Mouse (Mus musculus) T-helper 17 cell (primary cell): ENCODE results near the gene Atf7.

ENCODE experiments used
- in situ Hi-C, 2 experiments: fragments of 300-600 bp; cut with MboI, MseI; formaldehyde crosslinking; loops; 1 replicate in 1 of 2; 2 replicates in 1 of 2; pipeline ENCODE4 v1.15.1; 2025; ENCODE audit warnings: high pct_unique_total_duplicates in 2 of 2

Gene Atf7

DNA sequence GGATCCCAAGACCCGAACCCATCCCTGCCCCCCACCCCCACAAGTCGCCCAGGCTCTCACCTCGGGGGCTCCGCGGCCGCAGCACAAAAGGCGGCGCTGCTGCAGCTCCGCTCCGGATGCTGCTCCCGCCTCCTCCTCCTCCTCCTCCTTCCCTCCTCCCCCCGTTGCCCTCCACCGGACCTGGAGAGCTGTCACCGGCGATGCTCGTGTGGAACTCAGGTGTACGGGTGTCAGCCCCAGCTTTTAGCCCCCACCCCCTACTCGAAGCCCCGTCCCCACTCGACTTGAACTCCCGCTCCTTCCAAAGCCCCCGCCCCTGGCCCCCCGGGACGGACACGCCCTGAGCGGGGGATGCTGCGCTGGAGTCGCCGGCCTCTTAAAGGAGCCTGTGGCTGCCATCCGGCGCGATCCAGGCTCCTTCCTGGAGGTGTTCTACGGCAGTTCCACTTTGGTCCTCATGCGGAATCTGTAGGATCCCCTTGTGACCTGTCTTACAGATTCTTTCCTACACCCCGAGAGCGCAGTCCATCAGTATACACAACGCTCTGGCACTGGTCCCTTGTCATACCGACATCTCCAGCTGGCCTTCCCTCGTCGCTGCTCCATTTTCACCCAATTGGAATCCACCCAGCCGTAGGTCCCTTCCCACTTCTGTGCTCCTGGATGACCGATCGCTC is 108.4 kb downstream of the Atf7 start, which contains the start of gene Map3k12:
Gene Map3k12 (minus strand): TSS at position 337 of the 677 bp plus-strand sequence.
- in situ Hi-C loops = loop anchor here in 1 of 2 experiments (25.0 kb wide), 1 partner anchor 720 kb away; the partner anchor contains the start of genes Cbx5 and Hnrnpa1

DNA sequence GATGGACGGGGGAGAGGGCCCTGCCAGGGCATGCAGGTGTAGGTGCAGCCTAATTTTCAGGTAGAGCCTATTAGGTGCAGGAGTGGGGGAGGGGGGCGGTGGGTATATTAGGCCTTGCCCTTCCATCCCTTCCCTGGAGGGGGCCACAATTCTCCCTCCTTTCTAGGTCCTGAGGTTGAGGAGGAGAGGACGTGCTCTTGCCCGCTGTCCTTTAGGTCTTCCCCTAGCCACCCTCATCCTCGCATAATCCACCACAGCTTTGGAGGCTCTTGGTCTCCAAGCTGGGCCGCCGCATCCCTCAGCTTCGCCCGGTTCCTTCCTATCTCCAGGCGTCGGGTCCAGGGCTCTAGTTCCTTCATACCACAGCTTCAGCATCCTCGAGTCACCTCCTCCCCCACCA is 109.0 kb downstream of the Atf7 start:
- in situ Hi-C loops = loop anchor here in 1 of 2 experiments (25.0 kb wide), 1 partner anchor 721 kb away; the partner anchor contains the start of genes Cbx5 and Hnrnpa1

DNA sequence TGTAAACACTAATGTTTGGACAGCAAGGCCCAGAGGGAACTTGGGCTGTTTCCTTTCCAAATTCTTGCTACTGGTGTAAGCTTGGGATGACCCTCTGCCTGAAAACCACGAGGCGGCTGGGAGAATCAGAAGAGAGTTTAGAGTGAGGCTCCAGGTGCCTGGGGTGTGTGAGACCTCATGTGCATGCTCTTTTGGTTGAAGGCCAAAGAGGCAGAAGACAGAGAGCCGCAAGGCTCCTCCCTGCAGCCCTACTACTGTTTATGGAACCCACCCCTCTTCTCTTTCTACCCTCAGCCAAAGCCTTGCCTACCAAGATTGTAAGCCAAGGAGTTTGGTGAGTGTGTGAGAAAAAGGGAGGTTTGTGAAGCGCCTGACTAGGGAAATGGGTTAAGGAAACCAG is 109.5 kb downstream of the Atf7 start:
- in situ Hi-C loops = loop anchor here in 1 of 2 experiments (25.0 kb wide), 1 partner anchor 722 kb away; the partner anchor contains the start of genes Cbx5 and Hnrnpa1

GRCm38 (mm10) chr15:102515261-102515660 is 110.0 kb downstream of the Atf7 start:
- in situ Hi-C loops = loop anchor here in 1 of 2 experiments (25.0 kb wide), 1 partner anchor 722 kb away; the partner anchor contains the start of genes Cbx5 and Hnrnpa1

DNA sequence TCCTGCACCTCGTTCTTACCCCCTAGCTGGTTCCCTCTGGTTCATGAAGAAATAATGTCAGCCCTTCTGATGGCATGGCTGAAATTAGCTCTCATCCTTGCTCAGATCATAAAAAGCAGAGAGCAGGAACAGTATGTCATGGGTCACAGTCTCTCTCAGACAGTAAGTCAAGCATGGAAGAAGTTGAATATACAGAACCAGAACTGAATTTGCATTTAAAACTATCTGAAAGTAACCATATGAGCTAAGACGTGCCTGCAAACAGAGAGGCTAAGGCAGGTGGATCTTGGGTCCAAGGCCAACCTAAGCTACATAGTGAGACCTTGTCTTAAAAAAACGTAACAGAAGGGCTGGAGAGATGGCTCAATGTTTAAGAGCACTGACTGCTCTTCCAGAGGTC is 112.3 kb downstream of the Atf7 start:
- in situ Hi-C loops = loop anchor here in 1 of 2 experiments (25.0 kb wide), 1 partner anchor 724 kb away; the partner anchor contains the start of genes Cbx5 and Hnrnpa1

DNA sequence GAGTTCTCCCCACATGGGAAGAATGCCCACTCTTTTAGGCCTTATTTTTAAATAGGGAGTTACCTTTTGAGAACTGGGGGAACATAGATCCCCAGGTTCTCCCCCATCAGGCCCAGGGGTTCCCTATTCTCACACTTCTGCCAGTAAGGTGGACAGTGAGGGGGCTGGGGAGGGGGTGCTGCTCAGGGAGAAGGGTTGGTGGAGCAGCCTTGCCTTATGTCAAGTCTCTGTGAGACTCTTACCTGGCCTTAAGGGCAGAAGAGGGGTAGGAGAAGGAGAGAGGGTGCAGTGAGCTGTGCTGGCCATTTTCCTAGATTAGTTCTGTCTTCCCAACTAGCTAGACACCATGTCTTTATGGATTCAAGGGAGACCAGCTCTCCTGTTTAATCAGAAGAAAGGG is 112.8 kb downstream of the Atf7 start:
- in situ Hi-C loops = loop anchor here in 1 of 2 experiments (25.0 kb wide), 1 partner anchor 725 kb away; the partner anchor contains the start of genes Cbx5 and Hnrnpa1

DNA sequence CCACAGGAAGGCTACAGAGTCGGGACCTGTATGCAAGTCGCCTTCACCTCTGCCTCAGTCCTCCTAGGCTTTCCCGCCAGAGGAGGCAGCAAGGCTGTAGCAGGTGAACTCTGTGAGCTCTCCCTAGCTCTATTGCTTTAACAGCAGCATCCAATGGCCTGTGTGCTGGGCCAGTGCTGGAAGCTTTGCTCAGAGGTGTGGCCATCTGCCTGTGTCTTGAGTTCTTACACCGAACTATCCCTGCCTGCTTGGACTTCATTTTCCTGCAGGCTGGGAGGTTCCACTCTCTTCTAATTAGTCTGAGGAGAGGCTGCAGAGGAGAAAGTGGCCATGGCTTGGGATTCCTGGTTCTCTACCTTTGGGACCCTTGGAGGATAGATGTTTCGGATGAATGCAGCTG is 113.3 kb downstream of the Atf7 start:
- in situ Hi-C loops = loop anchor here in 1 of 2 experiments (25.0 kb wide), 1 partner anchor 725 kb away; the partner anchor contains the start of genes Cbx5 and Hnrnpa1

DNA sequence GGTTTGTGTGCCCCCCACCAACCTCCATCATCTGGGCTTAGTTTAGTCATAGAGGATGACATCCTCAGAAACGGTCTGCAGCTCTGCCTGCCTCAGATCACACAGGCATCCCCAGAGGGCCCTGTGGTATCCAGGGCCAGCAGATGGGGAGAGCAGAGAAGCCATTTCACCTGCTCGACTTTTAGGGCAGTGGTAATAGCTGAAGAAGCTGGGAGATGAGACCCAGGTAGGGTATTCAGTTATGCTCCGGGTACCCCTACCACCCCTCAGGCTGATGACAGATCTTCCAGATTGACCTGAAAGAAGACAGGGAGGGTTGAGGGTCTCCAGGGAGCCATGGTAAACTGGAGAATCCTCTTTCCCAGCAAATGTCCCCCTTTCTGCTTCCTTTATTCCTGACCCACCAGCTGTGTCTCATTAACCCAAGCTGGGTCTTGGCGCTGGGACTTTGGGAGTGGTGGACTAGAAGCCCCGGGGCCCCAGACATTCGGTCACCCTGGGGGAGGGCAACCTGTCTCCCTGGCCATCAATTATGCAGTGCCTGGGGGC is 113.9 kb downstream of the Atf7 start:
- in situ Hi-C loops = loop anchor here in 1 of 2 experiments (25.0 kb wide), 1 partner anchor 726 kb away; the partner anchor contains the start of genes Cbx5 and Hnrnpa1

GRCm38 (mm10) chr15:102510590-102511284 is 114.5 kb downstream of the Atf7 start:
- in situ Hi-C loops = loop anchor here in 1 of 2 experiments (25.0 kb wide), 1 partner anchor 727 kb away; the partner anchor contains the start of genes Cbx5 and Hnrnpa1

GRCm38 (mm10) chr15:102510110-102510509 is 115.2 kb downstream of the Atf7 start:
- in situ Hi-C loops = loop anchor here in 1 of 2 experiments (25.0 kb wide), 1 partner anchor 727 kb away; the partner anchor contains the start of genes Cbx5 and Hnrnpa1

DNA sequence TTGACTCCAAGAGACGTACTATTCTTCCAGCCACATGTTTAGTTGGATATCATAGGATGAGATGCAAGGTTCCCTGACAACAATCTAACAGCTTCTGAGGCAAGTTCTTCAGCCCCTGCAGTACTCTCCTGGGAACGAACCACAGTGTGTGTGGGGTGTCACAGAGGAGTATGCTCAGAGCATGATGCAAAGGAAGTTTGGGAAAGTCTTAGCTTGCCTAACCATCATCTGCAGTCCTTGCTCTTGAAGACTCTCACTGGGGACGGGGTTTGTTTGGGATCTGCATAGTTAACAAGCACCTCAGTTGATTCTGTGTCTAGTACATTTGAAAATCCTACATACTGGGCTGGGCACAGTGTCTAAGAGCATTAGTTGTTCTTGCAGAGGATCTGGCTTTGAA is 116.9 kb downstream of the Atf7 start:
- in situ Hi-C loops = loop anchor here (10.0 to 25.0 kb wide), 2 partner anchors 424 to 729 kb away; partner anchors contain the start of genes Cbx5 (in 1 of the 2) and Hnrnpa1 (in 1 of the 2)

GRCm38 (mm10) chr15:102507561-102507960 is 117.7 kb downstream of the Atf7 start:
- in situ Hi-C loops = loop anchor here (10.0 to 25.0 kb wide), 2 partner anchors 423 to 730 kb away; partner anchors contain the start of genes Cbx5 (in 1 of the 2) and Hnrnpa1 (in 1 of the 2)

GRCm38 (mm10) chr15:102506864-102507263 is 118.4 kb downstream of the Atf7 start:
- in situ Hi-C loops = loop anchor here (10.0 to 25.0 kb wide), 2 partner anchors 422 to 730 kb away; partner anchors contain the start of genes Cbx5 (in 1 of the 2) and Hnrnpa1 (in 1 of the 2)

GRCm38 (mm10) chr15:102506464-102506830 is 118.8 kb downstream of the Atf7 start:
- in situ Hi-C loops = loop anchor here (10.0 to 25.0 kb wide), 2 partner anchors 422 to 731 kb away; partner anchors contain the start of genes Cbx5 (in 1 of the 2) and Hnrnpa1 (in 1 of the 2)

GRCm38 (mm10) chr15:102505770-102506463 is 119.3 kb downstream of the Atf7 start:
- in situ Hi-C loops = loop anchor here (10.0 to 25.0 kb wide), 2 partner anchors 421 to 731 kb away; partner anchors contain the start of genes Cbx5 (in 1 of the 2) and Hnrnpa1 (in 1 of the 2)

DNA sequence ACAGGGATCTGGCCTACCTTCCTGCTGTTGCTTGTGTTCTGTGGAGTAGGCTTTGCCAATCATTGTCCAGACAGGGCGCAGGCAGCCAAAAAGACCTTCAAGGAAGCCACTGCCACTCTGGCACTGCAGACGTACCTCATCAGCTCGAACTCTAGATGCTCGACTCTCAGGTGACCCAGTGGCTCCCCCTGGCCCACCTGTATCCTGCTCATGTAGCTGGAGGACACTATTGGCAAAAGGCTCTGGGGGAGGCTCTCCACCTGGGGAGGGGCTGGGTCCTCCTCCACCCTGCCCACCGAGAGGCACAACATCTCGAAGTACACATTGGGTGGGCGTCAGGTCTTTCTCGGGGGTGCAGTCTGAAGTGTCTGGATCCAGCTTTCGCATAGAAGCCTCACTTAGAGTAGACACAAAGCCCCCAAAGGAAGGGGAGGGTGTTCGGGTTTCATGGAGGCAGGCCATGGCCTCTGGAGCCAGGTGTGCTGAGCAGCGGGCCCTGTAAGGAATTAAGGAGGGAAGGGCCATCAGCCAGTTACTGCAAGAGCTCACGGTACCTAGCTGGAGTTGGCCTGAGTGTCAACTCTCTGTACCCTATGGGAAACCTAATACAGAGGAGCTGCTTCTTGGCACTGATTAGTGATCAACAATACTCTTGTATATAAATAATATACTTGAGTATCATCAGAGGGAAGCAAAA is 120.0 kb downstream of the Atf7 start:
- in situ Hi-C loops = loop anchor here (10.0 to 25.0 kb wide), 2 partner anchors 420 to 732 kb away; partner anchors contain the start of genes Cbx5 (in 1 of the 2) and Hnrnpa1 (in 1 of the 2)

GRCm38 (mm10) chr15:102503924-102504782 is 121.1 kb downstream of the Atf7 start:
- in situ Hi-C loops = loop anchor here (10.0 to 25.0 kb wide), 2 partner anchors 419 to 733 kb away; partner anchors contain the start of genes Cbx5 (in 1 of the 2) and Hnrnpa1 (in 1 of the 2)

DNA sequence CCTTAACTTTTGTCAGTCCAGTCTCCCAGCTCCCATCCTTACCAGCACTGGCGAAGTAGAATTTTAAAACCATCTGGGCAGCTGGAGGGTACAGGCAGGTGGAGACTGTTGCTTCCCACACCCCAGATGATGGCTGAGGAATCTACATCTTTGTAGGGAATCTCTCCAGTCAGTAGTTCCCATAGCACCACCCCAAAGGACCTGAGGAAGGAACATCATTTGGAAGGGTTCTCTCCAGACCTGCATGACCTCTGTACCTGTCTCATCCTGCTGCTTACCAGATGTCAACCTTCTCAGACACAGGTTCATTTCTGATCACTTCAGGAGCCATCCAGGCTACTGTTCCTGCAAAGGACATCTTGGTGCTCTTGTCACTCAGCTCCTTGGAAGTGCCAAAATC is 121.8 kb downstream of the Atf7 start, which contains the start of gene Gm10337:
Gene Gm10337 (plus strand): TSS at position 276 of the 400 bp plus-strand sequence.
- in situ Hi-C loops = loop anchor here (10.0 to 25.0 kb wide), 2 partner anchors 419 to 734 kb away; partner anchors contain the start of genes Cbx5 (in 1 of the 2) and Hnrnpa1 (in 1 of the 2)
